Mouse (Mus musculus) limb, embryonic 11.5 days (tissue): ENCODE measurements at regions not wholly inside any gene's neighbourhood (a gene's known extent, or its start where the extent isn't known, plus 50 kb on each side); places are given as distances from the start of the nearest gene placed in this dataset.
"Not testable (repeated sequence)": the region's sequence is repeated elsewhere in the genome, so short reads cannot be mapped to it uniquely, and the experiment has no call there.

Source experiments
- ATAC-seq: fragments of 200-750 bp; cut with Nextera tagmentation; 2 replicates; pipeline ENCODE4 v1.8.0; 2017; ENCODE audit warnings: low read depth; ENCODE audit not compliant: insufficient number of reproducible peaks, low FRiP score, low TSS enrichment
- DNase-seq: peaks from one replicate; pipeline ENCODE4 v3.0.0-alpha.2; 2015; ENCODE audit warnings: low spot score
- H3K27ac ChIP-seq: fragments of 300-500 bp; sonication (generic); replicated peaks from 2 replicates; pipeline ENCODE4 v1.5.1; 2014; ENCODE audit warnings: low read depth, mild to moderate bottlenecking, low read length
- H3K27me3 ChIP-seq: fragments of 300-500 bp; sonication (generic); 2 replicates; pipeline ENCODE4 v1.6.1; 2014; ENCODE audit warnings: mild to moderate bottlenecking, low read length, mixed read lengths; ENCODE audit not compliant: control insufficient read depth, insufficient read depth
- H3K36me3 ChIP-seq: fragments of 300-500 bp; sonication (generic); 2 replicates; pipeline ENCODE4 v1.6.1; 2014; ENCODE audit warnings: mild to moderate bottlenecking, low read length, moderate library complexity, mixed read lengths; ENCODE audit not compliant: control insufficient read depth, insufficient read depth
- H3K4me1 ChIP-seq: fragments of 300-500 bp; sonication (generic); 2 replicates; pipeline ENCODE4 v1.6.1; 2014; ENCODE audit warnings: low read length, mixed read lengths; ENCODE audit not compliant: control insufficient read depth, insufficient read depth
- H3K4me2 ChIP-seq: fragments of 300-500 bp; sonication (generic); 2 replicates; pipeline ENCODE4 v1.6.1; 2014; ENCODE audit warnings: low read depth, mild to moderate bottlenecking, moderate library complexity; ENCODE audit not compliant: severe bottlenecking
- H3K4me3 ChIP-seq: fragments of 300-500 bp; sonication (generic); 2 replicates; pipeline ENCODE4 v1.5.1; 2014; ENCODE audit warnings: low read depth, low read length
- H3K9ac ChIP-seq: fragments of 300-500 bp; sonication (generic); 2 replicates; pipeline ENCODE4 v1.6.1; 2014; ENCODE audit warnings: mild to moderate bottlenecking, low read length
- H3K9me3 ChIP-seq: fragments of 300-500 bp; sonication (generic); 2 replicates; pipeline ENCODE4 v1.6.1; 2016; ENCODE audit warnings: low read length; ENCODE audit not compliant: control insufficient read depth
- WGBS: fragments of 180-500 bp; shearing (Covaris S2); extraction: QIAGEN DNeasy Blood & Tissue Kit; methylation state at CpG from one replicate; pipeline ENCODE4 v1.1.7; 2014; 5-methylcytosine and 5-hydroxymethylcytosine counted together

DNA sequence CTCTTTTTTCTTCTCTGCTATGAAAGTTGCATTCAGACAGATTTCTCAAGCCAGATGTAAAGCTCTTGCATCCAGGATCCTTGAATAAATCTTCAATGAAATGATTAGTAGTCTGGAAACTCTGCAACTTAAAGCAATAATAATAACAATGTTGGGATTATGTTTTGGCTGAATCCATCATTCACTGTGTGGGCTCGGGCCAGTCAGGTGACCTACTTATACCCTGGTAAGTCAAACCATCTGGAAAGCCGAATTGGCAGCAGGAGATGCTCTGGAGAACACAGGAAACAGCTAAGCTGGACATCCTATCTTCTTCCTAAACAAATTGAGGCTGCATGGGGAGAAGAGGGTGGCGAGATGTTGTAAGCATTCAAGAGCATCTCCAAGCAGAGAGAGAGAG is 331.0 kb upstream of the Rgma start:
- H3K4me1 ChIP-seq: no peaks in the 10 kb centered on the region
- no peak overlapping the region for H3K9ac ChIP-seq
- no peaks in the 10 kb centered on the region for H3K9me3 ChIP-seq
- no peaks in the 10 kb centered on the region for H3K27me3 ChIP-seq
- H3K4me3 ChIP-seq: no peak overlapping the region
- 46% methylated on average over 3 of the region's 3 CpGs for WGBS
- H3K4me2 ChIP-seq: no peak overlapping the region
- H3K36me3 ChIP-seq: no peaks in the 10 kb centered on the region
- H3K27ac ChIP-seq: no peak overlapping the region
- no peak for ATAC-seq
- DNase-seq: no peak

DNA sequence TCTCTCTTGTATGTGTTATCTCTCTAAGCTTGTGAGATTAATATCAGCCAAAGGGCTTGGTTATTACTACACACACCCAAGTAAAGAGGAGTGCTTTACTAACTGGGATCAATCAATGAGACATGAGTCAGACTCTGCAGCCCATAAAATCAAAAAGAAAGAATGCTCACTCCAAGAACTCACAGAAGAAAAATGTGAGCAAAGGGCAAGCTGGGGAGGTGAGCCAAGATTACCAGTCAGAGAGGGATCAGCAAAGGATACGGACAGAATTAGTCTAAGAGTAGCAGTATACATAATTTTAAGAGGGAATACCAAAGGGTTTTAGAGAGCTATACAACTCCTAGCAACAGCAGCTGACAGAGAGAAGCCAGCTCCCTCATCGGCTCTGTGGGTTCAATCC is 319.4 kb upstream of the Rgma start:
- no peak for ATAC-seq
- Histone ChIP-seq H3K4me2 (no peak overlapping the region), H3K9me3 (no peaks in the 10 kb centered on the region), H3K27me3 (no peaks in the 10 kb centered on the region), H3K27ac (no peak overlapping the region), H3K9ac (no peak overlapping the region), H3K4me1 (no peaks in the 10 kb centered on the region), H3K36me3 (no peaks in the 10 kb centered on the region), H3K4me3 (no peak overlapping the region)
- 88% methylated on average over 2 of the region's 2 CpGs for WGBS
- DNase-seq: no peak

DNA sequence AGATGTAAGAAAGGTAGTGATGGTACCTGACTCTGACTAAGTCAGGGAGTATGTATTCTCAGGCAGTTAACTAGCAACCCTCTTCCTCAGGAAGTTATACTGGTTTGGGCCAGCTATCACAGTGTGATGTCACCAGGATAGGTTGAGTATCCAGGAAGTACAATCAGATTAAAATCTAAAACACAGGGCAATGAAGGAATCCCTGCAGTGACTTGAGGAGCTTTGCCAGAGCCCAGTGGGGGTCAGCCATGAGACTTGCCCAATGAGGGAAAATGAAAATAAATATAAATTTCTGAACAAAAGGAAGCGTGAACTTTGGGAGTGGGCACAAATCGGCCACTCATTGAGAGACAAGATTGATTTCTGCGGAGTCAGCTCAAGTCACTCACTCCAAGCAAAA is 311.8 kb upstream of the Rgma start:
- H3K9me3 ChIP-seq: no peaks in the 10 kb centered on the region
- H3K4me1 ChIP-seq: no peaks in the 10 kb centered on the region
- no peaks in the 10 kb centered on the region for H3K27me3 ChIP-seq
- H3K27ac ChIP-seq: no peak overlapping the region
- H3K4me2 ChIP-seq: no peak overlapping the region
- no peaks in the 10 kb centered on the region for H3K36me3 ChIP-seq
- no peak overlapping the region for H3K9ac ChIP-seq
- H3K4me3 ChIP-seq: no peak overlapping the region
- 87% methylated on average over 3 of the region's 3 CpGs for WGBS
- DNase-seq (no peak), ATAC-seq (no peak)

DNA sequence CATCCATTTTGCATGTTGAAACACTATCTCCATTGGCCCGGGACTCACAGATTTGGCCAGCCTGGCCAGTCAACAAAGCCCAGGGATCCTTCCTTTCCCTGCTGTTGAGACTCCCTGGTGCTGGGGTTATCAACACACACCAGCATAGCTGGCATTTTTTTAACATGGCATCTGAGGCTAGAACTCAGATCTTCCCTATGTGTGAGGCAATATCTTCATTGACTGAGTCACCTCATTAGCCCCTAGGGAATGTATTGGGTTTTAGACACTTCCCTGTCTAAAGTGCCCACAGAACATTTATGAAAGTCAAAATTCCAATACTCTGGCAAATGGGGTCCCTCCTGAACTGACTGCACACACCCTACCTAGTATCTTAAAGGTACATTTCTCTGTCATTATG is 306.8 kb upstream of the Rgma start:
- no peaks in the 10 kb centered on the region for H3K4me1 ChIP-seq
- H3K27ac ChIP-seq: no peak overlapping the region
- H3K36me3 ChIP-seq: no peaks in the 10 kb centered on the region
- no peaks in the 10 kb centered on the region for H3K27me3 ChIP-seq
- WGBS: 86% methylated on average over 1 of the region's 1 CpGs
- no peak for ATAC-seq
- no peak for DNase-seq
- H3K9ac ChIP-seq: no peak overlapping the region
- H3K4me2 ChIP-seq: no peak overlapping the region
- no peaks in the 10 kb centered on the region for H3K9me3 ChIP-seq
- H3K4me3 ChIP-seq: no peak overlapping the region

DNA sequence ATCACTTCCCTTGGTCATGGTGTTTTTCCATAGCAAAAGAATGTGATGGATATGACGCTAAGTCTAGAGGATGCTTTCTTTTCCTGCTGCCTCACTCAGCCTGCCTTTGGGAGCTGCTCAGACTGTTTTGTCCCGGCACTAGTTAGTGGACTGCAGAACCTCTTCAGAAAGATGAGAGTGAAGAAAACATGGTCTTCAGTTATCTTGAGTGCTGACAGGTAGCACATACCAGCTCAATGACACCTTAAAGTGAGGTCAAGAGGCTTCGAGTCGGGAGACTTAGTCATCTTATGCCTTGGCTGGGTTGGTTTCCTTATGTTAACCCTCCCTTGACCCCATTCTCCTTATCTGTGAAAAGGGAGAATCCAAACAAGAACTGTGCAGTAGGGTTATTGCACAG is 306.0 kb upstream of the Rgma start:
- H3K27ac ChIP-seq: no peak overlapping the region
- no peak overlapping the region for H3K9ac ChIP-seq
- no peak overlapping the region for H3K4me2 ChIP-seq
- no peaks in the 10 kb centered on the region for H3K27me3 ChIP-seq
- no peak overlapping the region for H3K4me3 ChIP-seq
- H3K36me3 ChIP-seq: no peaks in the 10 kb centered on the region
- H3K4me1 ChIP-seq: no peaks in the 10 kb centered on the region
- ATAC-seq (no peak), DNase-seq (no peak)
- 82% methylated on average over 4 of the region's 4 CpGs for WGBS
- H3K9me3 ChIP-seq: no peaks in the 10 kb centered on the region

DNA sequence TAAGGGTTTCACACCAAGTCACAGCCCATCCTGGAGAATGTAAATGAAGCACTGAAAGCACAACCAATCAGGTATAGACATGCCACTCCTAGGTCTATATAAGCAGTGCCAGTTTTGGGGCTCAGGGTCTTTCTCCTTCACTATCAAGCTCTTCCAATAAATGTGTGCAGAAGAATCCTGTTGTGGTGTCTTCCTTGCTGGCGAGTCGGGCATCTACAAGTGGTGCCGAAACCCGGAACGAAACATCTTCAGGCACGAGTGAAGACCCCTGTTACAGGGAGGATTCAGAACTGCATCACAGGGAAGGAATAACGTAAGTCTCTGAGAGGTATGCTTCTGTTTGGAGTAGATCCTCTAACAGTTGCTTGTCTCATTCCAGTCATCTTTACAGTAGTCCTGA is 299.9 kb upstream of the Rgma start:
- H3K4me3 ChIP-seq, H3K36me3 ChIP-seq, DNase-seq, H3K9ac ChIP-seq, ATAC-seq, H3K9me3 ChIP-seq, H3K27ac ChIP-seq, H3K27me3 ChIP-seq, H3K4me2 ChIP-seq, H3K4me1 ChIP-seq: not testable (repeated sequence)
- WGBS: 93% methylated on average over 7 of the region's 7 CpGs

DNA sequence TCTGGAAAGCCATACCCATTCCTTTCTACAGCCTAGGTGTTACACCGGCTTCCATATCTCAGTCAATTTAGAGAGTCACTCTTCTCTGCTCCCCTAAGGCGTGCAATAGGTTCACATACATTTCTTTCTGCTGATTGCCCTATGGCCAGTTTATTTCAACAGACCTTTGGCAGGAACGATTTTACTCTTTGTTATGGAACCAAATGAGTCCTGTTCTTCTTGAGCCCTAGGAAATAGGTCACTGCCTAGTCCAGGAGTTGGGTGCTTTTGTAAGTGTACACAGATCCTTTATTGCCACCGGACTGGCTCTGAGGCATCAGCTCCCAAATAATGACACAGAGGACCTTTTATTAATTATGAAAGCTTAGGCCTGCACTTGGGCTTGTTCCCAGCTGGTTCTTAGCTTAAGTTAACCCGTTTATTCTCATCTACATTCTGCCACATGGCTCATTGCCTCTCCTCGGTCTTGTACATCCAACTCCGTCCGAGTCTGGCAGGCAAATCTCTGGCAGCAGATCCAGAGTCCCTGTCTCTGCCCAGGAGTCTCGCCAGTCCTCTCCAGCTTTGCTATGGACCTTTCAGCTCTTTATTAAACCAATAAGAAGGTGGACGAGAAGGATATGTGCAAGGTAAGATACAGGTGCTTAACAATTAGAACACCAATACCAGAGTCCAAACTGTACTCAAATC is 287.7 kb upstream of the Rgma start:
- H3K4me1 ChIP-seq: no peaks in the 10 kb centered on the region
- WGBS: 88% methylated on average over 10 of the region's 10 CpGs
- no peak overlapping the region for H3K4me2 ChIP-seq
- H3K27me3 ChIP-seq: no peaks in the 10 kb centered on the region
- no peaks in the 10 kb centered on the region for H3K36me3 ChIP-seq
- no peaks in the 10 kb centered on the region for H3K9me3 ChIP-seq
- no peak overlapping the region for H3K27ac ChIP-seq
- no peak for DNase-seq
- ATAC-seq: no peak
- H3K9ac ChIP-seq: no peak overlapping the region
- no peak overlapping the region for H3K4me3 ChIP-seq

DNA sequence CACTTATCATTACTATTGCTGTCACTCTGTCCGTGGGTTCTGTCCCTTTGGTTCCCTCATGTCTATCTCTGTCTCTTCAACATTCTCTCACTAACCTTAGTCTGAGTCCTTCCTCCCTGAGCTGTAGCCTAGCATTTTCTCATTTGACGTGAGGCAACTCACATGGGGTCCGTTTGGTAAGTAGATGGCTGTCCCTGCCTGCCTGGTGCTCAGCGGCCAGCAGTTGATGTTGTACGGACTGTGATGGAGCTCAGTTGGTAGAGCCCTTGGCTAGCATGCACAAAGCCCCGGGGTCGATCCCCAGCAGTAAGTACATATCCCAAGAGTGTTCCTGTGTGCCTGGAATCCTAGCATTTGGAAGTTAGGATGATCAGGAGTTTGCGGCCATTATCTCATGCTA is 287.0 kb upstream of the Rgma start:
- H3K9ac ChIP-seq: no peak overlapping the region
- ATAC-seq: no peak
- H3K36me3 ChIP-seq: no peaks in the 10 kb centered on the region
- H3K9me3 ChIP-seq: no peaks in the 10 kb centered on the region
- H3K27me3 ChIP-seq: no peaks in the 10 kb centered on the region
- DNase-seq: no peak
- H3K27ac ChIP-seq: no peak overlapping the region
- WGBS: 95% methylated on average over 8 of the region's 8 CpGs
- no peak overlapping the region for H3K4me3 ChIP-seq
- H3K4me1 ChIP-seq: no peaks in the 10 kb centered on the region
- H3K4me2 ChIP-seq: no peak overlapping the region

DNA sequence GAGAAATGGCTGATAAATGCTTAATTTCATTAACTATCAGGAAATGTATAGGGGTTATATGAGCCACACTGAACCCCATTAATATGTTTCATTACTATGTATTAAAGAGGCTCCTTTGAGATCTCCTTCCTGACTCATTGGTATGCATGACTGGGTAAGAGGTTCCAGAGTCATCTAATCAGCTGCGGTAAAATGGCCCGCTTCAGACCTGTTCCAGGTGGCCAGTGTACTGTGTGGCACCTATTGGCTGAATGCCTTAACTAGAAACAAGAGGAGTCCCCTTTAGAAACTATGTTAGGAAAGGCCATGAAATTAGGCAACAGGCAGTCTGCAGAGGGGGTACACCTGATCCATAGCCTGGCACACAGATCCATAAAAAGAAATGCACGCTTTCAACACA is 283.6 kb upstream of the Rgma start:
- no peaks in the 10 kb centered on the region for H3K4me1 ChIP-seq
- H3K9ac ChIP-seq: no peak overlapping the region
- no peak for DNase-seq
- H3K9me3 ChIP-seq: no peaks in the 10 kb centered on the region
- ATAC-seq: no peak
- no peaks in the 10 kb centered on the region for H3K36me3 ChIP-seq
- WGBS: 95% methylated on average over 3 of the region's 3 CpGs
- H3K4me3 ChIP-seq: no peak overlapping the region
- no peaks in the 10 kb centered on the region for H3K27me3 ChIP-seq
- no peak overlapping the region for H3K27ac ChIP-seq
- no peak overlapping the region for H3K4me2 ChIP-seq
